Mouse (Mus musculus): ENCODE results near the gene Gm13539. TPM values are rescaled to one million over a fixed set of nuclear protein-coding genes. Genes with fewer than 3 reads are reported as not detected.
"Not testable (repeated sequence)": the region's sequence is repeated elsewhere in the genome, so short reads cannot be mapped to it uniquely, and the experiment has no call there.

Gm13539 gene
- not detected in 2 replicates for polyA plus RNA-seq (2014; fragmentation: Nextera tagmentation; extraction: Ambion mirVana)

- Histone ChIP-seq H3K27ac (ENCODE audit: low read depth, low read length) (no peak within 1 kb of the TSS), H3K4me3 (ENCODE audit: low read depth, low read length) (no peak within 1 kb of the TSS), H3K9me3 (replicated peaks; ENCODE audit: control insufficient read depth, low read length) (no peaks in the 10 kb centered on the region), H3K9ac (ENCODE audit: low read length) (no peak within 1 kb of the TSS), H3K36me3 (ENCODE audit: control insufficient read depth, insufficient read depth, low read length) (no peaks in the 10 kb centered on the region), H3K4me2 (ENCODE audit: low read length) (no peak within 1 kb of the TSS), H3K27me3 (replicated peaks; ENCODE audit: control insufficient read depth, insufficient read depth, low read length) (no peaks in the 10 kb centered on the region), H3K4me1 (ENCODE audit: control insufficient read depth, insufficient read depth, low read length) (no peaks in the 10 kb centered on the region)
- no peak for DNase-seq (ENCODE audit: low spot score)
- WGBS = 78% methylated on average over 3 of the region's 3 CpGs
- no peak for ATAC-seq
Observed at GRCm38 (mm10) chr2:25781957-25782356, at the start of gene Gm13539. Gm13539 (plus strand) TSS chr2:25782257.

- Histone ChIP-seq H3K9ac (ENCODE audit: low read length) (no peak overlapping the region), H3K9me3 (replicated peaks; ENCODE audit: control insufficient read depth, low read length) (no peaks in the 10 kb centered on the region), H3K27me3 (replicated peaks; ENCODE audit: control insufficient read depth, insufficient read depth, low read length) (no peaks in the 10 kb centered on the region), H3K4me3 (ENCODE audit: low read depth, low read length) (no peak overlapping the region), H3K27ac (ENCODE audit: low read depth, low read length) (no peak overlapping the region), H3K4me1 (ENCODE audit: control insufficient read depth, insufficient read depth, low read length) (no peaks in the 10 kb centered on the region), H3K4me2 (ENCODE audit: low read length) (no peak overlapping the region), H3K36me3 (ENCODE audit: control insufficient read depth, insufficient read depth, low read length) (no peaks in the 10 kb centered on the region)
- 77% methylated on average over 2 of the region's 2 CpGs for WGBS
- ATAC-seq (no peak), DNase-seq (ENCODE audit: low spot score) (no peak)
Observed at GRCm38 (mm10) chr2:25733199-25733930, 48.7 kb upstream of the Gm13539 start.

GRCm38 (mm10) chr2:25736709-25737108 is 45.3 kb upstream of the Gm13539 start, which contains the start of gene Obp2b:
Obp2b (plus strand) TSS chr2:25737009.
- H3K27me3 ChIP-seq (replicated peaks; ENCODE audit: control insufficient read depth, insufficient read depth, low read length); H3K4me1 ChIP-seq (ENCODE audit: control insufficient read depth, insufficient read depth, low read length); H3K27ac ChIP-seq (ENCODE audit: low read depth, low read length); H3K9ac ChIP-seq (ENCODE audit: low read length); ATAC-seq; H3K4me2 ChIP-seq (ENCODE audit: low read length); DNase-seq (ENCODE audit: low spot score); H3K9me3 ChIP-seq (replicated peaks; ENCODE audit: control insufficient read depth, low read length); H3K4me3 ChIP-seq (ENCODE audit: low read depth, low read length); H3K36me3 ChIP-seq (ENCODE audit: control insufficient read depth, insufficient read depth, low read length): not testable (repeated sequence)
- WGBS = 86% methylated on average over 3 of the region's 3 CpGs

DNA sequence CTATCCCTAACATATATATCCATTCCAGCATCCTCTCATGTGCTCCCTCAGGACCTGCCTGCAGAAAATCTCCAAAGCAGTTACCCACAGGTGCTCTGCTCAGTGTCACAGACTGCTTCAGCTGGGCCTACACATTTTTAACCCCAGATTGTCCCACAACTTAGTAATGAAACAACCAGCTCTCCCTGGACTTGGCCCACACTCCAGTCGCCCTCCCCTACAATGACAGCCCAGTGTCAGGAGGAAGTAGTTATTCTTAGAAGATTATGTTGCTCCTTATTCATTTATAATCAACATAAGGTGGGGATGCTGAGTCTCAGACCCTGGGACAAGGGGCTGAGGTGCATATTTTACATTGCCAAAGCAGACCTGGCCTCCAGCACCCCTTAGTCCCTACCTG is 40.4 kb upstream of the Gm13539 start:
- Histone ChIP-seq H3K4me1 (ENCODE audit: control insufficient read depth, insufficient read depth, low read length) (no peaks in the 10 kb centered on the region), H3K27me3 (replicated peaks; ENCODE audit: control insufficient read depth, insufficient read depth, low read length) (no peaks in the 10 kb centered on the region), H3K4me3 (ENCODE audit: low read depth, low read length) (no peak overlapping the region), H3K9me3 (replicated peaks; ENCODE audit: control insufficient read depth, low read length) (no peaks in the 10 kb centered on the region), H3K9ac (ENCODE audit: low read length) (no peak overlapping the region), H3K27ac (ENCODE audit: low read depth, low read length) (no peak overlapping the region), H3K4me2 (ENCODE audit: low read length) (no peak overlapping the region), H3K36me3 (ENCODE audit: control insufficient read depth, insufficient read depth, low read length) (no peaks in the 10 kb centered on the region)
- WGBS = 75% methylated on average over 1 of the region's 1 CpGs
- DNase-seq (ENCODE audit: low spot score) (no peak), ATAC-seq (no peak)

DNA sequence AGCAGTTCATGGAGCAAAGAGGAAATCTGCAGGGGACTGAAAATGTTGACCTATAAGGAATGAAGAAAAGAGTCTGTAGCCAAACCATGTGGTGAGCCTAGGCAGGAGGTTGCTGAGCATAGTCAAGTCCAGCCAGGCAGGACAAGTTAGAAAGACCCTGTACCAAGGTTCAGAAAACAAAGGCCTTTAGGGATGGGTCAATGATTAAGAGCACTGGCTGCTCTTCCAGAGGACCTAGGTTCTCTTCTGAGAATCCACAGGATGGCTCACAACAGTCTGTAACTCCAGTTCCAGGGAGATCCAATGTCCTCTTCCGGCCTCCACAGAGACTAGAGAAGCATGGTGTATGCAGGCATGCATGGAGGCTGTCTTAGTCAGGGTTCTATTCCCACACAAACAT is 27.9 kb upstream of the Gm13539 start:
- Histone ChIP-seq H3K4me3 (ENCODE audit: low read depth, low read length) (no peak overlapping the region), H3K27me3 (replicated peaks; ENCODE audit: control insufficient read depth, insufficient read depth, low read length) (no peaks in the 10 kb centered on the region), H3K4me2 (ENCODE audit: low read length) (no peak overlapping the region), H3K4me1 (ENCODE audit: control insufficient read depth, insufficient read depth, low read length) (no peaks in the 10 kb centered on the region), H3K9me3 (replicated peaks; ENCODE audit: control insufficient read depth, low read length) (no peaks in the 10 kb centered on the region), H3K27ac (ENCODE audit: low read depth, low read length) (no peak overlapping the region), H3K36me3 (ENCODE audit: control insufficient read depth, insufficient read depth, low read length) (no peaks in the 10 kb centered on the region), H3K9ac (ENCODE audit: low read length) (no peak overlapping the region)
- ATAC-seq (no peak), DNase-seq (ENCODE audit: low spot score) (no peak)
- 96% methylated on average over 1 of the region's 1 CpGs for WGBS

GRCm38 (mm10) chr2:25758064-25758625 is 23.9 kb upstream of the Gm13539 start:
- H3K27ac ChIP-seq (ENCODE audit: low read depth, low read length) = no peak overlapping the region
- H3K36me3 ChIP-seq (ENCODE audit: control insufficient read depth, insufficient read depth, low read length) = no peaks in the 10 kb centered on the region
- H3K4me3 ChIP-seq (ENCODE audit: low read depth, low read length) = no peak overlapping the region
- H3K9me3 ChIP-seq (replicated peaks; ENCODE audit: control insufficient read depth, low read length) = no peaks in the 10 kb centered on the region
- H3K27me3 ChIP-seq (replicated peaks; ENCODE audit: control insufficient read depth, insufficient read depth, low read length) = no peaks in the 10 kb centered on the region
- no peak overlapping the region for H3K9ac ChIP-seq (ENCODE audit: low read length)
- DNase-seq (ENCODE audit: low spot score) (no peak), ATAC-seq (no peak)
- H3K4me1 ChIP-seq (ENCODE audit: control insufficient read depth, insufficient read depth, low read length) = no peaks in the 10 kb centered on the region
- WGBS = 52% methylated on average over 4 of the region's 4 CpGs
- no peak overlapping the region for H3K4me2 ChIP-seq (ENCODE audit: low read length)

- Histone ChIP-seq H3K4me3 (ENCODE audit: low read depth, low read length) (no peak within 1 kb of the TSS), H3K9ac (ENCODE audit: low read length) (no peak within 1 kb of the TSS), H3K9me3 (replicated peaks; ENCODE audit: control insufficient read depth, low read length) (no peaks in the 10 kb centered on the region), H3K36me3 (ENCODE audit: control insufficient read depth, insufficient read depth, low read length) (no peaks in the 10 kb centered on the region), H3K27me3 (replicated peaks; ENCODE audit: control insufficient read depth, insufficient read depth, low read length) (no peaks in the 10 kb centered on the region), H3K27ac (ENCODE audit: low read depth, low read length) (no peak within 1 kb of the TSS), H3K4me1 (ENCODE audit: control insufficient read depth, insufficient read depth, low read length) (no peaks in the 10 kb centered on the region), H3K4me2 (ENCODE audit: low read length) (no peak within 1 kb of the TSS)
- WGBS = 46% methylated on average over 2 of the region's 2 CpGs
- DNase-seq (ENCODE audit: low spot score) = no peak
- ATAC-seq = no peak
Observed at GRCm38 (mm10) chr2:25765269-25765668, 16.8 kb upstream of the Gm13539 start, which contains the start of gene Lcn3. Lcn3 (plus strand) TSS chr2:25765569.

GRCm38 (mm10) chr2:25767764-25768163 is 14.3 kb upstream of the Gm13539 start:
- ATAC-seq = no peak
- WGBS = 85% methylated on average over 4 of the region's 4 CpGs
- Histone ChIP-seq H3K27ac (ENCODE audit: low read depth, low read length) (no peak overlapping the region), H3K36me3 (ENCODE audit: control insufficient read depth, insufficient read depth, low read length) (no peaks in the 10 kb centered on the region), H3K9ac (ENCODE audit: low read length) (no peak overlapping the region), H3K4me1 (ENCODE audit: control insufficient read depth, insufficient read depth, low read length) (no peaks in the 10 kb centered on the region), H3K4me3 (ENCODE audit: low read depth, low read length) (no peak overlapping the region), H3K9me3 (replicated peaks; ENCODE audit: control insufficient read depth, low read length) (no peaks in the 10 kb centered on the region), H3K27me3 (replicated peaks; ENCODE audit: control insufficient read depth, insufficient read depth, low read length) (no peaks in the 10 kb centered on the region), H3K4me2 (ENCODE audit: low read length) (no peak overlapping the region)
- DNase-seq (ENCODE audit: low spot score) = no peak

DNA sequence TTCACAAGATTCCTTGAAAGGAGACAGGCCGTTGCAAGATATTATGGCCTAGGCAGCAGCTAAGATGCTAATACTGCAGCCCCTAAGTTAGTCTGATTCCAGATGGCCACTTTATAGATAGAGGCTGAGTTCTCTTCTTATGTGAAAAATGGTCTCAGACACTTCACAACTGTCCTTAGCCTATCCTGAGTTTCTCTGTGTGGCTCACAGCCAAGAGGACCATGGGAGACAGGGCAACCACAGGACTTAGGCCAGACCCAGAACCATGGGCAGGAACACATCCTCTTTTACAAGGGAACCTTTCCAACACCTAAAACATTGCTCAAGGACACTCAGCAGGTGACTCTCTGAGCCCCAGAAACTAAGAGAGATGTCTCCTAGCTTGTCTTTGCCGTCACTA is 8.6 kb upstream of the Gm13539 start:
- Histone ChIP-seq H3K9me3 (replicated peaks; ENCODE audit: control insufficient read depth, low read length) (no peaks in the 10 kb centered on the region), H3K27me3 (replicated peaks; ENCODE audit: control insufficient read depth, insufficient read depth, low read length) (no peaks in the 10 kb centered on the region), H3K27ac (ENCODE audit: low read depth, low read length) (no peak overlapping the region), H3K4me2 (ENCODE audit: low read length) (no peak overlapping the region), H3K4me3 (ENCODE audit: low read depth, low read length) (no peak overlapping the region), H3K9ac (ENCODE audit: low read length) (no peak overlapping the region), H3K36me3 (ENCODE audit: control insufficient read depth, insufficient read depth, low read length) (no peaks in the 10 kb centered on the region), H3K4me1 (ENCODE audit: control insufficient read depth, insufficient read depth, low read length) (no peaks in the 10 kb centered on the region)
- no peak for ATAC-seq
- 75% methylated on average over 2 of the region's 2 CpGs for WGBS
- DNase-seq (ENCODE audit: low spot score) = no peak
